Mouse (Mus musculus) liver, postnatal 0 days (tissue): Measurements from ENCODE around the gene Npm3. TPM values are rescaled to one million over a fixed set of nuclear protein-coding genes. Genes with fewer than 3 reads are reported as not detected.

Experiments
- ATAC-seq: fragments of 200-750 bp; cut with Nextera tagmentation; 2 replicates; pipeline ENCODE4 v1.8.0; 2017; ENCODE audit warnings: mild to moderate bottlenecking, moderate library complexity
- DNase-seq: peaks from one replicate; pipeline ENCODE4 v3.0.0-alpha.2; 2016
- H3K27ac ChIP-seq: fragments of 300-500 bp; sonication (generic); 2 replicates; pipeline ENCODE4 v1.5.1; 2014; ENCODE audit warnings: antibody characterized with exemption, moderate library complexity, mild to moderate bottlenecking, low read depth
- H3K27me3 ChIP-seq: fragments of 300-500 bp; sonication (generic); 2 replicates; pipeline ENCODE4 v1.6.1; 2014; ENCODE audit warnings: low read length, control low read depth, mixed read lengths; ENCODE audit not compliant: insufficient read depth
- H3K36me3 ChIP-seq: fragments of 300-500 bp; sonication (generic); replicated peaks from 2 replicates; pipeline ENCODE4 v1.6.1; 2014; ENCODE audit warnings: mild to moderate bottlenecking, control low read depth, low read length, moderate library complexity, mixed read lengths; ENCODE audit not compliant: insufficient read depth
- H3K4me1 ChIP-seq: fragments of 300-500 bp; sonication (generic); 2 replicates; pipeline ENCODE4 v1.6.1; 2014; ENCODE audit warnings: antibody characterized with exemption, mild to moderate bottlenecking, control low read depth; ENCODE audit not compliant: insufficient read depth
- H3K4me2 ChIP-seq: fragments of 300-500 bp; sonication (generic); 2 replicates; pipeline ENCODE4 v1.6.1; 2014; ENCODE audit warnings: low read depth, mild to moderate bottlenecking, low read length, moderate library complexity, mixed read lengths
- H3K4me3 ChIP-seq: fragments of 300-500 bp; sonication (generic); 2 replicates; pipeline ENCODE4 v1.5.1; 2014; ENCODE audit warnings: low read depth, low read length
- H3K9ac ChIP-seq: fragments of 300-500 bp; sonication (generic); replicated peaks from 2 replicates; pipeline ENCODE4 v1.6.1; 2014; ENCODE audit warnings: mild to moderate bottlenecking, moderate library complexity
- H3K9me3 ChIP-seq: fragments of 300-500 bp; sonication (generic); 2 replicates; pipeline ENCODE4 v1.6.1; 2016; ENCODE audit warnings: mild to moderate bottlenecking, control low read depth, low read length, mixed read lengths
- CTCF ChIP-seq: sonication (generic); IDR thresholded peaks from 2 replicates; pipeline ENCODE4 v1.5.1; 2016; ENCODE audit warnings: antibody characterized with exemption, low read depth
- EP300 ChIP-seq: IDR thresholded peaks from 2 replicates; pipeline ENCODE4 v1.6.1; 2016; ENCODE audit warnings: antibody characterized with exemption, low read depth, mild to moderate bottlenecking
- WGBS: fragments of 180-500 bp; shearing (Covaris S2); extraction: QIAGEN DNeasy Blood & Tissue Kit; methylation state at CpG from one replicate; pipeline ENCODE4 v1.1.7; 2014; ENCODE audit not compliant: insufficient replicate concordance; 5-methylcytosine and 5-hydroxymethylcytosine counted together
- polyA plus RNA-seq: library from polyadenylated mRNA; unstranded; fragments of >200 nt; fragmentation: Nextera tagmentation; extraction: Ambion mirVana; gene quantifications from 2 replicates; pipeline ENCODE4 v1.2.1, GENCODE M21; 2015

Gene Npm3
- polyA plus RNA-seq, 1 experiment from 2014 or later: 6.5 TPM

DNA sequence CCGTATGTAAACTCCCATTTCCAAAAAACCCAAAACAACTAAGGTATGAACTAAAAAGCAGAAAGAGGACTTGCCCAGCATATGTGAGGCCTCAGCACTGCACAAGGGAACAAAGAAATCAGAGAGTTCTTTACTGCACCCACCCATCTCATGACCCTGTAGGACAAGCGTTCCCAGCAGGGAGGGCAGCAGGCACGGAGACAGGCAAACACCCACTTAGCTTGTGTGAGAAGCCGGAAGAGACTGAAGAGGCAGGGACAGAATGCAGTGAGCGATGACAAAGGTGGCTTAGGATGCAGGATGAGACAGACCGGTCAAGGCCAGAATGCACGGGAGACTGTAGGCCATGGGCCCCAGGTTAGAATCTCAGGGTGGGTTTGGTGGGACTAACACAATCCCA lies 17.7 kb downstream of the Npm3 start:
- DNase-seq (no peak), ATAC-seq (no peak)
- Histone ChIP-seq H3K9ac (no peak overlapping the region), H3K4me1 (no peaks in the 10 kb centered on the region; the same call in 1 of the 2 replicates), H3K9me3 (no peaks in the 10 kb centered on the region), H3K4me3 (no peak overlapping the region), H3K4me2 (no peak overlapping the region), H3K27me3 (peaks cover 51% of the 10 kb centered on the region), H3K36me3 (no peaks in the 10 kb centered on the region), H3K27ac (no peak overlapping the region)
- TF ChIP-seq EP300 (no peak), CTCF (no peak)
- WGBS: 78% methylated on average over 7 of the region's 7 CpGs

GRCm38 (mm10) chr19:45730042-45730441 lies 19.3 kb downstream of the Npm3 start:
- Histone ChIP-seq H3K4me3 (no peak overlapping the region), H3K27me3 (peaks cover 36% of the 10 kb centered on the region), H3K4me2 (no peak overlapping the region), H3K36me3 (no peaks in the 10 kb centered on the region), H3K9me3 (no peaks in the 10 kb centered on the region), H3K4me1 (no peaks in the 10 kb centered on the region), H3K27ac (no peak overlapping the region), H3K9ac (no peak overlapping the region)
- WGBS: 71% methylated on average over 8 of the region's 8 CpGs
- DNase-seq (no peak), ATAC-seq (no peak)
- no peak for TF ChIP-seq EP300
- TF ChIP-seq CTCF: no peak

DNA sequence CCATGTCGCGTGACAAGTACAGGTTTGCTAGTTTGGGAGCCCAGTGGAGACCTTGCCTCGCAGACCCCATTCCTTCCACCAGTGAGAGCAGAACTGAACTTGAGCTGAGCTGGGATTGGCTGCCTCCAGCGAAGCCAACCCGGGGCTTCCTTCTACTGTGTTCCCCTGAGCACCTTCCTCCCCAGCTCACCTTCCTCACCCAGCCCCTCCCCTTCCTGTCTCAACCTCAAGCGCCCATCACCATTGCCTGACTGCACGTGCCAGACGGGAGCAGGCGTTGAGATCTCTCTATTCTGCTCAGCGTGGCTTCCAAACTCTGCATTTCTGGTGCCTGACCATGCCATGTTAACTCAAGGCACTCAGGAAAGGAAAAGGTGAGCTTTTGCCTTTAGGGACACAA lies 22.2 kb downstream of the Npm3 start:
- no peaks in the 10 kb centered on the region for H3K9me3 ChIP-seq
- no peaks in the 10 kb centered on the region for H3K4me1 ChIP-seq
- DNase-seq (no peak), ATAC-seq (no peak)
- WGBS: 42% methylated on average over 10 of the region's 10 CpGs
- H3K4me2 ChIP-seq: no peak overlapping the region
- no peak overlapping the region for H3K27ac ChIP-seq
- no peak overlapping the region for H3K9ac ChIP-seq
- no peaks in the 10 kb centered on the region for H3K36me3 ChIP-seq
- peaks cover 12% of the 10 kb centered on the region; the same call in 1 of the 2 replicates for H3K27me3 ChIP-seq
- TF ChIP-seq CTCF (no peak), EP300 (no peak)
- H3K4me3 ChIP-seq: no peak overlapping the region

GRCm38 (mm10) chr19:45725677-45726277 lies 23.6 kb downstream of the Npm3 start:
- Histone ChIP-seq H3K36me3 (no peaks in the 10 kb centered on the region), H3K9me3 (no peaks in the 10 kb centered on the region), H3K9ac (no peak overlapping the region), H3K4me1 (no peaks in the 10 kb centered on the region), H3K4me2 (no peak overlapping the region), H3K27ac (no peak overlapping the region), H3K4me3 (no peak overlapping the region), H3K27me3 (peaks cover 7% of the 10 kb centered on the region; the same call in 1 of the 2 replicates)
- TF ChIP-seq EP300 (no peak), CTCF (no peak)
- WGBS: 53% methylated on average over 14 of the region's 14 CpGs
- no peak for DNase-seq
- ATAC-seq: no peak

- H3K9me3 ChIP-seq: no peaks in the 10 kb centered on the region
- H3K27me3 ChIP-seq: no peaks in the 10 kb centered on the region; the same call in 1 of the 2 replicates
- H3K4me2 ChIP-seq: no peak overlapping the region
- TF ChIP-seq EP300: no peak
- TF ChIP-seq CTCF: peak; percentile 40; the same call in 1 of the 2 replicates
- DNase-seq (no peak), ATAC-seq (no peak)
- no peak overlapping the region for H3K27ac ChIP-seq
- H3K9ac ChIP-seq: no peak overlapping the region
- no peak overlapping the region for H3K4me3 ChIP-seq
- no peaks in the 10 kb centered on the region for H3K4me1 ChIP-seq
- WGBS: 69% methylated on average over 5 of the region's 5 CpGs
- H3K36me3 ChIP-seq: no peaks in the 10 kb centered on the region
Observed at GRCm38 (mm10) chr19:45722188-45722587, 27.2 kb downstream of the Npm3 start.

GRCm38 (mm10) chr19:45718286-45718685 lies 31.1 kb downstream of the Npm3 start:
- no peaks in the 10 kb centered on the region for H3K4me1 ChIP-seq
- ATAC-seq (no peak), DNase-seq (no peak)
- H3K4me2 ChIP-seq: no peak overlapping the region
- TF ChIP-seq CTCF: no peak
- no peak for TF ChIP-seq EP300
- H3K9ac ChIP-seq: no peak overlapping the region
- WGBS: 83% methylated on average over 3 of the region's 3 CpGs
- peaks cover 5% of the 10 kb centered on the region; the same call in 1 of the 2 replicates for H3K27me3 ChIP-seq
- no peaks in the 10 kb centered on the region for H3K9me3 ChIP-seq
- no peaks in the 10 kb centered on the region for H3K36me3 ChIP-seq
- H3K27ac ChIP-seq: no peak overlapping the region
- H3K4me3 ChIP-seq: no peak overlapping the region
